In genomic region chr6:101360211-101360737, GRCm38 (mm10) we compare ENCODE assay signal across 13 mouse cellular contexts. TPM values are rescaled to one million over a fixed set of nuclear protein-coding genes. Genes with fewer than 3 reads are reported as not detected.
DNase-seq lines count a peak whose midpoint lies in the region; ATAC-seq lines count a peak whose summit lies in the region.
"Had no signal": no experiment of that assay in that cellular context is flagged by ENCODE, and none has a peak within 500 bp of the region (broad histone marks: within the 10 kb centered on the region; RNA-seq: fewer than 3 reads in every experiment).

No protein-coding gene starts in this region.

- no peak; the same call in 1 of the 2 replicates for ATAC-seq in heart, embryonic 11.5 days (replicated peaks; ENCODE audit: insufficient number of reproducible peaks, low FRiP score, low TSS enrichment)
- ATAC-seq in embryonic facial prominence, embryonic 13.5 days (ENCODE audit: insufficient number of reproducible peaks, insufficient read depth, low FRiP score, low TSS enrichment, low read depth): no peak
- ATAC-seq in hindbrain, embryonic 14.5 days (ENCODE audit: low FRiP score): no peak

- H3K27ac ChIP-seq in heart, embryonic 11.5 days (ENCODE audit: low read depth, low read length): 0 out of 2 replicates have a peak overlapping the region, but pooled peaks have one; percentile 18
- peak overlapping the region; percentile 64; the same call in 1 of the 2 replicates for H3K27ac ChIP-seq in embryonic facial prominence, embryonic 13.5 days
- no peak overlapping the region for H3K27ac ChIP-seq in hindbrain, embryonic 14.5 days
- H3K27ac ChIP-seq: liver, embryonic 14.5 days; midbrain, embryonic 13.5 days; neural tube, embryonic 12.5 days had no signal

- H3K4me2 ChIP-seq in heart, embryonic 11.5 days: no peak overlapping the region
- no peak overlapping the region for H3K4me2 ChIP-seq in embryonic facial prominence, embryonic 13.5 days
- no peak overlapping the region for H3K4me2 ChIP-seq in hindbrain, embryonic 14.5 days (replicated peaks)
- H3K4me2 ChIP-seq: midbrain, embryonic 13.5 days; neural tube, embryonic 12.5 days had no signal

- H3K27me3 ChIP-seq in heart, embryonic 11.5 days (ENCODE audit: control insufficient read depth, insufficient read depth, low read length): no peaks in the 10 kb centered on the region
- no peaks in the 10 kb centered on the region for H3K27me3 ChIP-seq in embryonic facial prominence, embryonic 13.5 days
- H3K27me3 ChIP-seq in hindbrain, embryonic 14.5 days (ENCODE audit: control insufficient read depth, insufficient read depth, low read length): no peaks in the 10 kb centered on the region
- H3K27me3 ChIP-seq: neural tube, embryonic 12.5 days had no signal

- no peak overlapping the region for H3K9ac ChIP-seq in heart, embryonic 11.5 days (ENCODE audit: low read depth, low read length)
- no peak overlapping the region for H3K9ac ChIP-seq in embryonic facial prominence, embryonic 13.5 days
- H3K9ac ChIP-seq in hindbrain, embryonic 14.5 days: no peak overlapping the region
- H3K9ac ChIP-seq: liver, embryonic 14.5 days; midbrain, embryonic 13.5 days; neural tube, embryonic 12.5 days had no signal

- no peak overlapping the region for H3K4me3 ChIP-seq in heart, embryonic 11.5 days (ENCODE audit: low read depth, low read length)
- H3K4me3 ChIP-seq in embryonic facial prominence, embryonic 13.5 days: no peak overlapping the region
- no peak overlapping the region for H3K4me3 ChIP-seq in hindbrain, embryonic 14.5 days (replicated peaks; ENCODE audit: low read length)
- H3K4me3 ChIP-seq: midbrain, embryonic 13.5 days; neural tube, embryonic 12.5 days had no signal

- no peak for DNase-seq in heart, adult 8-10 months (ENCODE audit: low spot score)
- DNase-seq in kidney, postnatal 10 days: peak; percentile 38
- DNase-seq in kidney, adult 9 months: no peak
- peak; percentile 39 to 64 for DNase-seq in lung, postnatal 4 days
- DNase-seq in hindbrain, embryonic 14.5 days (ENCODE audit: low spot score): no peak
- DNase-seq in yolk sac, embryonic 10.5 days (ENCODE audit: low spot score): no peak
- DNase-seq: cerebellum, postnatal 14 days had no signal

- H3K36me3 ChIP-seq in heart, embryonic 11.5 days (ENCODE audit: control insufficient read depth, insufficient read depth, low read length): no peaks in the 10 kb centered on the region
- H3K36me3 ChIP-seq in embryonic facial prominence, embryonic 13.5 days: peaks cover 13% of the 10 kb centered on the region
- no peaks in the 10 kb centered on the region for H3K36me3 ChIP-seq in hindbrain, embryonic 14.5 days (replicated peaks; ENCODE audit: control insufficient read depth, insufficient read depth)
- H3K36me3 ChIP-seq: midbrain, embryonic 13.5 days; neural tube, embryonic 12.5 days had no signal

- no peaks in the 10 kb centered on the region for H3K9me3 ChIP-seq in heart, embryonic 11.5 days (replicated peaks; ENCODE audit: control insufficient read depth, low read length)
- no peaks in the 10 kb centered on the region for H3K9me3 ChIP-seq in embryonic facial prominence, embryonic 13.5 days
- H3K9me3 ChIP-seq in hindbrain, embryonic 14.5 days (ENCODE audit: control insufficient read depth, low read length): no peaks in the 10 kb centered on the region
- H3K9me3 ChIP-seq: midbrain, embryonic 13.5 days; neural tube, embryonic 12.5 days had no signal

- peaks cover 50% of the 10 kb centered on the region for H3K4me1 ChIP-seq in heart, embryonic 11.5 days (ENCODE audit: control insufficient read depth, insufficient read depth, low read length)
- H3K4me1 ChIP-seq in embryonic facial prominence, embryonic 13.5 days: peaks cover 72% of the 10 kb centered on the region
- H3K4me1 ChIP-seq in hindbrain, embryonic 14.5 days (replicated peaks; ENCODE audit: control insufficient read depth, insufficient read depth, low read length): no peaks in the 10 kb centered on the region
- H3K4me1 ChIP-seq: neural tube, embryonic 12.5 days had no signal

- 54% methylated on average over 12 of the region's 12 CpGs for WGBS in heart, embryonic 11.5 days (ENCODE audit: insufficient replicate concordance)
- whole genome bisulfite sequencing in embryonic facial prominence, embryonic 13.5 days: 23% methylated on average over 12 of the region's 12 CpGs
- 72% methylated on average over 12 of the region's 12 CpGs for WGBS in hindbrain, embryonic 14.5 days

RNA-seq across cellular contexts. Expression of gene Pdzrn3, which starts 17.4 kb away (rescaled TPM):
- polyA plus RNA-seq in heart, embryonic 11.5 days (2014; fragmentation: Nextera tagmentation; extraction: Ambion mirVana): 9.5 and 10.5 TPM in 2 replicates
- 10 to 100 TPM; 25.9 to 30.4 (median 28.3) TPM for total RNA-seq in heart, adult 8-10 months (2022)
- 15.0 and 15.4 TPM in 2 replicates for polyA plus RNA-seq in embryonic facial prominence, embryonic 13.5 days (2015; fragmentation: Nextera tagmentation; extraction: Ambion mirVana)
- 23.2 and 23.5 TPM in 2 replicates for polyA plus RNA-seq in hindbrain, embryonic 14.5 days (2014; fragmentation: Nextera tagmentation; extraction: Ambion mirVana)
- total RNA-seq: granulocyte monocyte progenitor cell, adult 5-6 weeks had no signal

Comparison
In these comparisons a context has a peak if more than half of its experiments do, and no peak if none do; other contexts are left out.
1. DNase-seq: peak in kidney, postnatal 10 days (single experiment) and lung, postnatal 4 days (2 of 2); none in heart, adult 8-10 months (single experiment), kidney, adult 9 months (single experiment), hindbrain, embryonic 14.5 days (single experiment) and yolk sac, embryonic 10.5 days (single experiment).